In genomic region chr1:89992256-89992655, GRCm38 (mm10) we compare ENCODE assay signal across 10 mouse cellular contexts. TPM values are rescaled to one million over a fixed set of nuclear protein-coding genes. Genes with fewer than 3 reads are reported as not detected.
DNase-seq lines count a peak whose midpoint lies in the region; ATAC-seq lines count a peak whose summit lies in the region.
"Had no signal": no experiment of that assay in that cellular context is flagged by ENCODE, and none has a peak within 500 bp of the region (broad histone marks: within the 10 kb centered on the region; RNA-seq: fewer than 3 reads in every experiment).

No protein-coding gene starts in this region.

- no peaks in the 10 kb centered on the region for H3K36me3 ChIP-seq in embryonic facial prominence, embryonic 15.5 days
- no peaks in the 10 kb centered on the region for H3K36me3 ChIP-seq in intestine, embryonic 16.5 days (ENCODE audit: control insufficient read depth, insufficient read depth, low read length)
- no peaks in the 10 kb centered on the region for H3K36me3 ChIP-seq in neural tube, embryonic 14.5 days (ENCODE audit: control insufficient read depth, insufficient read depth, low read length)

- 0 out of 2 replicates have a peak overlapping the region, but pooled peaks have one; percentile 16 for H3K4me3 ChIP-seq in embryonic facial prominence, embryonic 15.5 days (replicated peaks)
- H3K4me3 ChIP-seq in intestine, embryonic 16.5 days (ENCODE audit: low read length): peak overlapping the region; percentile 18; the same call in 1 of the 2 replicates
- H3K4me3 ChIP-seq in neural tube, embryonic 14.5 days (ENCODE audit: low read depth, low read length): no peak overlapping the region
- H3K4me3 ChIP-seq: gastrocnemius, adult 2 months had no signal

- no peak overlapping the region for H3K9ac ChIP-seq in embryonic facial prominence, embryonic 15.5 days
- no peak overlapping the region for H3K9ac ChIP-seq in intestine, embryonic 16.5 days (ENCODE audit: low read depth, low read length)
- H3K9ac ChIP-seq in neural tube, embryonic 14.5 days (replicated peaks; ENCODE audit: low read depth, low read length): peak overlapping the region; percentile 8; the same call in 1 of the 2 replicates

- under 1% methylated on average over 25 of the region's 25 CpGs for WGBS in embryonic facial prominence, embryonic 15.5 days
- 3% methylated on average over 25 of the region's 25 CpGs for WGBS in intestine, embryonic 16.5 days
- WGBS in neural tube, embryonic 14.5 days: 2% methylated on average over 25 of the region's 25 CpGs

- peak overlapping the region; percentile 32 for H3K4me2 ChIP-seq in embryonic facial prominence, embryonic 15.5 days (replicated peaks)
- H3K4me2 ChIP-seq in intestine, embryonic 16.5 days (ENCODE audit: low read depth, low read length): peak overlapping the region; percentile 38; the same call in 1 of the 2 replicates
- H3K4me2 ChIP-seq in neural tube, embryonic 14.5 days (ENCODE audit: low read depth, low read length): peak overlapping the region; percentile 29; the same call in 1 of the 2 replicates

- ATAC-seq in embryonic facial prominence, embryonic 15.5 days (ENCODE audit: insufficient number of reproducible peaks, low FRiP score, low TSS enrichment, low read depth): no peak
- no peak for ATAC-seq in intestine, embryonic 16.5 days
- no peak for ATAC-seq in neural tube, embryonic 14.5 days (ENCODE audit: low read depth)

- H3K27ac ChIP-seq in embryonic facial prominence, embryonic 15.5 days (replicated peaks): no peak overlapping the region
- no peak overlapping the region for H3K27ac ChIP-seq in intestine, embryonic 16.5 days (ENCODE audit: low read length)
- no peak overlapping the region for H3K27ac ChIP-seq in neural tube, embryonic 14.5 days (ENCODE audit: low read depth, low read length)
- H3K27ac ChIP-seq: gastrocnemius, adult 2 months had no signal

- peaks cover 61% of the 10 kb centered on the region for H3K27me3 ChIP-seq in embryonic facial prominence, embryonic 15.5 days
- peaks cover 33% of the 10 kb centered on the region for H3K27me3 ChIP-seq in intestine, embryonic 16.5 days (replicated peaks; ENCODE audit: control insufficient read depth, insufficient read depth, low read length)
- H3K27me3 ChIP-seq in neural tube, embryonic 14.5 days (ENCODE audit: control insufficient read depth, insufficient read depth, low read length): peaks cover 10% of the 10 kb centered on the region

- no peaks in the 10 kb centered on the region for H3K9me3 ChIP-seq in embryonic facial prominence, embryonic 15.5 days (replicated peaks)
- H3K9me3 ChIP-seq in intestine, embryonic 16.5 days (ENCODE audit: control insufficient read depth, low read length): no peaks in the 10 kb centered on the region
- H3K9me3 ChIP-seq in neural tube, embryonic 14.5 days (ENCODE audit: control insufficient read depth, low read length): no peaks in the 10 kb centered on the region

- H3K4me1 ChIP-seq in embryonic facial prominence, embryonic 15.5 days: peaks cover 7% of the 10 kb centered on the region; the same call in 1 of the 2 replicates
- peaks cover 3% of the 10 kb centered on the region; the same call in 1 of the 2 replicates for H3K4me1 ChIP-seq in intestine, embryonic 16.5 days (ENCODE audit: control insufficient read depth, insufficient read depth, low read length)
- H3K4me1 ChIP-seq in neural tube, embryonic 14.5 days (ENCODE audit: control insufficient read depth, insufficient read depth, low read length): no peaks in the 10 kb centered on the region

- DNase-seq in kidney, postnatal 4 days: peak; percentile 9 to 14
- no peak for DNase-seq in kidney, adult 18-20 months
- no peak for DNase-seq in cerebellum, adult 11 months
- no peak for DNase-seq in cerebellum, adult 18-20 months
- no peak for DNase-seq in ovary, postnatal 36 days (ENCODE audit: low spot score)
- DNase-seq: gastrocnemius, adult 2 months; thymus, postnatal 36 days had no signal

RNA-seq across cellular contexts. Expression of gene Asb18, which starts 22.2 kb away (rescaled TPM):
- polyA plus RNA-seq in embryonic facial prominence, embryonic 15.5 days (2015; fragmentation: Nextera tagmentation; extraction: Ambion mirVana): 0.09 TPM in 1 of 2 replicates, not detected in the other
- polyA plus RNA-seq in intestine, embryonic 16.5 days (2015; fragmentation: Nextera tagmentation; extraction: Ambion mirVana): not detected in 2 replicates
- 0.37 and 0.62 TPM in 2 replicates for polyA plus RNA-seq in neural tube, embryonic 14.5 days (2014; fragmentation: Nextera tagmentation; extraction: Ambion mirVana)

Comparison
In these comparisons a context has a peak if more than half of its experiments do, and no peak if none do; other contexts are left out.
1. DNase-seq: peak in kidney, postnatal 4 days (2 of 2); none in kidney, adult 18-20 months (single experiment), cerebellum, adult 11 months (single experiment), cerebellum, adult 18-20 months (0 of 2) and ovary, postnatal 36 days (single experiment).
2. Peak in every context shown above with its lines, with median percentiles within 50 percentile points of each other: H3K4me2 ChIP-seq.